In genomic region chr3:152928287-152928975, GRCm38 (mm10) we compare ENCODE assay signal across 8 mouse cellular contexts. TPM values are rescaled to one million over a fixed set of nuclear protein-coding genes. Genes with fewer than 3 reads are reported as not detected.
A peak's percentile ranks its signal among the peaks of the same experiment; 100 is the strongest.
DNase-seq lines count a peak whose midpoint lies in the region; ATAC-seq lines count a peak whose summit lies in the region.

No protein-coding gene starts in this region.

- peak overlapping the region; percentile 33; the same call in 1 of the 2 replicates for H3K27ac ChIP-seq in neural tube, embryonic 13.5 days (replicated peaks)
- peak overlapping the region; percentile 61 for H3K27ac ChIP-seq in liver, embryonic 12.5 days
- H3K27ac ChIP-seq in neural tube, embryonic 15.5 days (replicated peaks): no peak overlapping the region

- WGBS in neural tube, embryonic 13.5 days: 60% methylated on average over 13 of the region's 13 CpGs
- WGBS in liver, embryonic 12.5 days (ENCODE audit: insufficient replicate concordance): 38% methylated on average over 13 of the region's 13 CpGs
- WGBS in neural tube, embryonic 15.5 days: 46% methylated on average over 13 of the region's 13 CpGs

- H3K27me3 ChIP-seq in neural tube, embryonic 13.5 days: no peaks in the 10 kb centered on the region
- no peaks in the 10 kb centered on the region for H3K27me3 ChIP-seq in liver, embryonic 12.5 days (replicated peaks)
- no peaks in the 10 kb centered on the region for H3K27me3 ChIP-seq in neural tube, embryonic 15.5 days (replicated peaks)

- no peak overlapping the region for H3K9ac ChIP-seq in neural tube, embryonic 13.5 days
- no peak overlapping the region for H3K9ac ChIP-seq in liver, embryonic 12.5 days
- no peak overlapping the region for H3K9ac ChIP-seq in neural tube, embryonic 15.5 days (replicated peaks)

- H3K4me3 ChIP-seq in neural tube, embryonic 13.5 days: no peak overlapping the region
- no peak overlapping the region for H3K4me3 ChIP-seq in liver, embryonic 12.5 days
- H3K4me3 ChIP-seq in neural tube, embryonic 15.5 days (replicated peaks): no peak overlapping the region

- no peaks in the 10 kb centered on the region for H3K9me3 ChIP-seq in neural tube, embryonic 13.5 days
- H3K9me3 ChIP-seq in liver, embryonic 12.5 days (replicated peaks): no peaks in the 10 kb centered on the region
- no peaks in the 10 kb centered on the region for H3K9me3 ChIP-seq in neural tube, embryonic 15.5 days (replicated peaks)

- DNase-seq in neural tube, embryonic 10.5 days (ENCODE audit: extremely low spot score, low spot score): no peak
- DNase-seq in embryo, embryonic 9.5 days (ENCODE audit: extremely low spot score): peak; percentile 22
- DNase-seq in thymus, postnatal 0 days (ENCODE audit: low spot score): peak; percentile 77
- no peak for DNase-seq in layer of hippocampus, postnatal 25 days (ENCODE audit: extremely low spot score in 1 of 2, low spot score in 1 of 2)
- no peak for DNase-seq in right cerebral cortex, postnatal 36 days (ENCODE audit: low spot score in 2 of 2)

- peaks cover 22% of the 10 kb centered on the region for H3K4me1 ChIP-seq in neural tube, embryonic 13.5 days (replicated peaks)
- H3K4me1 ChIP-seq in liver, embryonic 12.5 days: peaks cover 52% of the 10 kb centered on the region
- peaks cover 16% of the 10 kb centered on the region for H3K4me1 ChIP-seq in neural tube, embryonic 15.5 days

- H3K36me3 ChIP-seq in neural tube, embryonic 13.5 days: no peaks in the 10 kb centered on the region
- H3K36me3 ChIP-seq in liver, embryonic 12.5 days: no peaks in the 10 kb centered on the region
- H3K36me3 ChIP-seq in neural tube, embryonic 15.5 days: no peaks in the 10 kb centered on the region

- no peak overlapping the region for H3K4me2 ChIP-seq in neural tube, embryonic 13.5 days
- H3K4me2 ChIP-seq in liver, embryonic 12.5 days: peak overlapping the region; percentile 36
- no peak overlapping the region for H3K4me2 ChIP-seq in neural tube, embryonic 15.5 days

- ATAC-seq in neural tube, embryonic 13.5 days (ENCODE audit: low read depth): no peak
- peak; percentile 59; the same call in 1 of the 2 replicates for ATAC-seq in liver, embryonic 12.5 days
- no peak for ATAC-seq in neural tube, embryonic 15.5 days (ENCODE audit: low FRiP score)

RNA-seq across cellular contexts. Expression of gene St6galnac5, which starts 53.6 kb away (rescaled TPM):
- polyA plus RNA-seq in neural tube, embryonic 13.5 days (2015; fragmentation: Nextera tagmentation; extraction: Ambion mirVana): 11.0 and 13.1 TPM in 2 replicates
- polyA plus RNA-seq in liver, embryonic 12.5 days (2016; fragmentation: Nextera tagmentation; extraction: Ambion mirVana): 0.05 and 0.10 TPM in 2 replicates
- 0.05 and 0.23 TPM in 2 replicates for polyA plus RNA-seq in thymus, postnatal 0 days (2015; fragmentation: Nextera tagmentation; extraction: Ambion mirVana)
- total RNA-seq in layer of hippocampus, postnatal 25 days (2021): 100 to 1,000 TPM; 116 to 147 TPM
- polyA plus RNA-seq in neural tube, embryonic 15.5 days (2015; fragmentation: Nextera tagmentation; extraction: Ambion mirVana): 13.4 and 18.5 TPM in 2 replicates

Comparison
In these comparisons a context has a peak if more than half of its experiments do, and no peak if none do; other contexts are left out.
1. DNase-seq: peak in embryo, embryonic 9.5 days (single experiment) and thymus, postnatal 0 days (single experiment); none in neural tube, embryonic 10.5 days (single experiment), layer of hippocampus, postnatal 25 days (0 of 2) and right cerebral cortex, postnatal 36 days (0 of 2).